Mouse (Mus musculus): ENCODE data around the gene Lrrc10.

GRCm38 (mm10) chr10:117049961-117050597 lies 4.9 kb downstream of the Lrrc10 start:
- TF ChIP-seq CTCF (IDR thresholded peaks at IDR 0.05; ENCODE audit: low read depth, low read length): no peak
- no peak for TF ChIP-seq POLR2A (IDR thresholded peaks at IDR 0.05; ENCODE audit: insufficient read depth, low read length)

All from ES-Bruce4 (cell line).